Mouse (Mus musculus): ENCODE data around the gene Prr5l. TPM values are rescaled to one million over a fixed set of nuclear protein-coding genes. Genes with fewer than 3 reads are reported as not detected.

The Prr5l gene
- total and polyA plus RNA-seq, 3 experiments, result 0.05 TPM; not detected in 2

DNA sequence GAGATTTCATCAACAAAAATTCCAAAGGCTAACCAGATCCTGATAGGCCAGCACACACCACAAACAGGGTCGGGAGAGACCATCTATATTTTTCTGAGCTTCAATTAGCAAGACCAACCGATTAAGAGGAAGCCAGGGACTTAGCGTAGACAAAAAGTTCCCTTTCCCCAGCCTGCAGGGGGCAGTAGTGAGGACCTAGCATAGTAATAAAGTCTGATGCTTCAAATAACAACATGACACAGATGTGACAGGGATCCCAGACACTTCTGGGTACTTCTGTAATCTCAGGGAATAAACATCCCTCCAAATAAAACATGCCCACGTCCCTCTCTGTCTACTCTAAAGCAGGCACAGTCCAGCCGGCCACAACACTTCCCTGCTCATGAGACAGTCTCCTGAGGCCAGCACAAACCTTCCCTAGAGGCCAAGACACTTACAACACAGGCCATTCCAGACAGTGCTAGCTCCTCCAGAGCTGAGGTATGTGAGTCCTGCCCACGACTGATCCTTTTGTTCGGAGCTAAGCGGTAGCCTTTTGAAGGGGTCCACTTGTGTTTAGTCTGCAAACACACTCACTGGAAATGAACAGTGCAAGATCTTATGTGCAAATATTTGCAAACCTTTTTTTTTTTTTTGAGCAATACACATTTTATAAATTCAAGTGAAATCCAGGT lies 167.0 kb downstream of the Prr5l start:
- Histone ChIP-seq H3K27me3 (ENCODE audit: insufficient read depth, low read length) (peaks cover 6% of the 10 kb centered on the region), H3K36me3 (replicated peaks) (no peaks in the 10 kb centered on the region), H3K4me1 (ENCODE audit: insufficient read depth, low read depth, low read length) (no peaks in the 10 kb centered on the region), H3K9me3 (replicated peaks) (no peaks in the 10 kb centered on the region), H3K4me3 (ENCODE audit: low read depth, low read length) (no peak overlapping the region)
- ATAC-seq (ENCODE audit: extremely low read depth, insufficient number of reproducible peaks, low FRiP score, poor library complexity, severe bottlenecking) (no peak), DNase-seq (ENCODE audit: low spot score) (peak; percentile 7)
- TF ChIP-seq CTCF (IDR thresholded peaks at IDR 0.05; ENCODE audit: low read depth, low read length) (peak; percentile 27; the same call in 1 of the 2 replicates), POLR2AphosphoS5 (IDR thresholded peaks at IDR 0.05; ENCODE audit: insufficient replicate concordance, low read depth, low read length) (no peak)

GRCm38 (mm10) chr2:101711608-101712007 lies 171.2 kb downstream of the Prr5l start:
- ATAC-seq (ENCODE audit: extremely low read depth, insufficient number of reproducible peaks, low FRiP score, poor library complexity, severe bottlenecking) (no peak), DNase-seq (ENCODE audit: low spot score) (no peak)
- TF ChIP-seq GATA1 (IDR thresholded peaks at IDR 0.05; ENCODE audit: borderline replicate concordance, low read length), result no peak
- TF ChIP-seq GATA2 (IDR thresholded peaks at IDR 0.05; ENCODE audit: borderline replicate concordance, low read depth, low read length), result no peak
- no peak for TF ChIP-seq TAL1 (conservative IDR thresholded peaks at IDR 0.05; ENCODE audit: low read depth, low read length)
- TF ChIP-seq CTCF (IDR thresholded peaks at IDR 0.05; ENCODE audit: low read depth, low read length), result no peak
- no peak for TF ChIP-seq POLR2AphosphoS5 (IDR thresholded peaks at IDR 0.05; ENCODE audit: insufficient replicate concordance, low read depth, low read length)
- Histone ChIP-seq H3K4me3 (ENCODE audit: low read depth, low read length) (no peak overlapping the region), H3K27me3 (ENCODE audit: insufficient read depth, low read length) (peaks cover 16% of the 10 kb centered on the region), H3K9me3 (replicated peaks) (no peaks in the 10 kb centered on the region), H3K4me1 (ENCODE audit: insufficient read depth, low read depth, low read length) (no peaks in the 10 kb centered on the region), H3K36me3 (replicated peaks) (no peaks in the 10 kb centered on the region)

GRCm38 (mm10) chr2:101705941-101706485 lies 176.8 kb downstream of the Prr5l start:
- ATAC-seq (ENCODE audit: extremely low read depth, insufficient number of reproducible peaks, low FRiP score, poor library complexity, severe bottlenecking) (no peak), DNase-seq (ENCODE audit: low spot score) (no peak)
- H3K9me3 ChIP-seq (replicated peaks), result no peaks in the 10 kb centered on the region
- no peak for TF ChIP-seq TAL1 (conservative IDR thresholded peaks at IDR 0.05; ENCODE audit: low read depth, low read length)
- no peak for TF ChIP-seq GATA1 (IDR thresholded peaks at IDR 0.05; ENCODE audit: borderline replicate concordance, low read length)
- no peak for TF ChIP-seq CTCF (IDR thresholded peaks at IDR 0.05; ENCODE audit: low read depth, low read length)
- no peak for TF ChIP-seq POLR2AphosphoS5 (IDR thresholded peaks at IDR 0.05; ENCODE audit: insufficient replicate concordance, low read depth, low read length)
- TF ChIP-seq GATA2 (IDR thresholded peaks at IDR 0.05; ENCODE audit: borderline replicate concordance, low read depth, low read length), result no peak
- H3K36me3 ChIP-seq (replicated peaks), result peaks cover 4% of the 10 kb centered on the region
- H3K4me1 ChIP-seq (ENCODE audit: insufficient read depth, low read depth, low read length), result no peaks in the 10 kb centered on the region
- H3K4me3 ChIP-seq (ENCODE audit: low read depth, low read length), result no peak overlapping the region
- H3K27me3 ChIP-seq (ENCODE audit: insufficient read depth, low read length), result peaks cover 15% of the 10 kb centered on the region

DNA sequence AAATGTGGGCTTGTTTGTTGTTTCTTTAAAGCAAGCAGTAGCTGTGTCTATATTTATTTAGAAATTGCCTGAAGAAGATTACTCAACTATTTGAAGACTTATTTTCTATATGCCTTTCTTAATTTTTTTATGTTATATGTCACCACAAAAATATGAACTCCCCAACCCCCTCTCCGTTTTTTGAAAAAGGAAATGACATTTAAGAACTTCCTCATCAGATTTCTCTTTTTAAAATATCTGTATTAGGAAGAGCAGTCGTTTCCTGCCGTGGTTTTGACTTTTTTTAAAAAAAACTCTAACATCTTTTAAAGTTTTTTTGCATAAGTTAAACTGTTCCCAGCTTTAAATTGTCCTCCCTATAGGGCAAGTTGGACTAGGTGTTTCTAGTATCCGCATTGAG lies 183.5 kb downstream of the Prr5l start:
- no peak for ATAC-seq (ENCODE audit: extremely low read depth, insufficient number of reproducible peaks, low FRiP score, poor library complexity, severe bottlenecking)
- Histone ChIP-seq H3K9me3 (replicated peaks) (no peaks in the 10 kb centered on the region), H3K27me3 (ENCODE audit: insufficient read depth, low read length) (no peaks in the 10 kb centered on the region), H3K4me1 (ENCODE audit: insufficient read depth, low read depth, low read length) (no peaks in the 10 kb centered on the region), H3K36me3 (replicated peaks) (peaks cover 59% of the 10 kb centered on the region), H3K4me3 (ENCODE audit: low read depth, low read length) (no peak overlapping the region)
- no peak for TF ChIP-seq CTCF (IDR thresholded peaks at IDR 0.05; ENCODE audit: low read depth, low read length)
- TF ChIP-seq GATA1 (IDR thresholded peaks at IDR 0.05; ENCODE audit: borderline replicate concordance, low read length), result no peak
- TF ChIP-seq POLR2AphosphoS5 (IDR thresholded peaks at IDR 0.05; ENCODE audit: insufficient replicate concordance, low read depth, low read length), result no peak
- TF ChIP-seq TAL1 (conservative IDR thresholded peaks at IDR 0.05; ENCODE audit: low read depth, low read length), result no peak
- TF ChIP-seq GATA2 (IDR thresholded peaks at IDR 0.05; ENCODE audit: borderline replicate concordance, low read depth, low read length), result no peak
- DNase-seq (ENCODE audit: low spot score), result no peak

- Histone ChIP-seq H3K4me3 (ENCODE audit: low read depth, low read length) (no peak overlapping the region), H3K9me3 (replicated peaks) (no peaks in the 10 kb centered on the region), H3K4me1 (ENCODE audit: insufficient read depth, low read depth, low read length) (no peaks in the 10 kb centered on the region), H3K27me3 (ENCODE audit: insufficient read depth, low read length) (no peaks in the 10 kb centered on the region), H3K36me3 (replicated peaks) (peaks cover 81% of the 10 kb centered on the region)
- no peak for DNase-seq (ENCODE audit: low spot score)
- ATAC-seq (ENCODE audit: extremely low read depth, insufficient number of reproducible peaks, low FRiP score, poor library complexity, severe bottlenecking), result no peak
- TF ChIP-seq CTCF (IDR thresholded peaks at IDR 0.05; ENCODE audit: low read depth, low read length) (no peak), GATA1 (IDR thresholded peaks at IDR 0.05; ENCODE audit: borderline replicate concordance, low read length) (no peak), TAL1 (conservative IDR thresholded peaks at IDR 0.05; ENCODE audit: low read depth, low read length) (no peak), GATA2 (IDR thresholded peaks at IDR 0.05; ENCODE audit: borderline replicate concordance, low read depth, low read length) (no peak), POLR2AphosphoS5 (IDR thresholded peaks at IDR 0.05; ENCODE audit: insufficient replicate concordance, low read depth, low read length) (no peak)
These were observed 187.2 kb downstream of the Prr5l start for GRCm38 (mm10) chr2:101695584-101695983.

GRCm38 (mm10) chr2:101693577-101694215 lies 189.1 kb downstream of the Prr5l start:
- no peak for DNase-seq (ENCODE audit: low spot score)
- TF ChIP-seq GATA2 (IDR thresholded peaks at IDR 0.05; ENCODE audit: borderline replicate concordance, low read depth, low read length) (no peak), POLR2AphosphoS5 (IDR thresholded peaks at IDR 0.05; ENCODE audit: insufficient replicate concordance, low read depth, low read length) (no peak), TAL1 (conservative IDR thresholded peaks at IDR 0.05; ENCODE audit: low read depth, low read length) (no peak), GATA1 (IDR thresholded peaks at IDR 0.05; ENCODE audit: borderline replicate concordance, low read length) (no peak), CTCF (IDR thresholded peaks at IDR 0.05; ENCODE audit: low read depth, low read length) (no peak)
- Histone ChIP-seq H3K36me3 (replicated peaks) (peaks cover 85% of the 10 kb centered on the region), H3K9me3 (replicated peaks) (no peaks in the 10 kb centered on the region), H3K27me3 (ENCODE audit: insufficient read depth, low read length) (no peaks in the 10 kb centered on the region), H3K4me1 (ENCODE audit: insufficient read depth, low read depth, low read length) (no peaks in the 10 kb centered on the region), H3K4me3 (ENCODE audit: low read depth, low read length) (no peak overlapping the region)
- ATAC-seq (ENCODE audit: extremely low read depth, insufficient number of reproducible peaks, low FRiP score, poor library complexity, severe bottlenecking), result no peak
